Mouse (Mus musculus) frontal cortex, postnatal 14 days (tissue): ENCODE measurements at regions not wholly inside any gene's neighbourhood (a gene's known extent, or its start where the extent isn't known, plus 50 kb on each side); places are given as distances from the start of the nearest gene placed in this dataset.

Source experiments
- DNase-seq, 2 experiments: peaks; one replicate each; pipeline ENCODE4 v3.0.0; 2022; ENCODE audit warnings: low spot score in 2 of 2

- DNase-seq, result peak; percentile 5 to 40
Measured at GRCm38 (mm10) chr8:23504704-23505103, 1093.5 kb downstream of the Mrps31 start.

- DNase-seq, result no peak
Measured at GRCm38 (mm10) chr8:23505216-23505615, 1094.1 kb downstream of the Mrps31 start.

- DNase-seq, result no peak
Measured at GRCm38 (mm10) chr8:23505966-23506365, 1094.8 kb downstream of the Mrps31 start.

GRCm38 (mm10) chr8:23507661-23508060 is 1096.5 kb downstream of the Mrps31 start:
- DNase-seq, result no peak

- DNase-seq, result no peak
Measured at GRCm38 (mm10) chr8:23510076-23510475, 1098.9 kb downstream of the Mrps31 start.

GRCm38 (mm10) chr8:23510561-23510960 is 1099.4 kb downstream of the Mrps31 start:
- DNase-seq, result no peak

- no peak for DNase-seq
Measured at GRCm38 (mm10) chr8:23511264-23511663, 1100.1 kb downstream of the Mrps31 start.

- DNase-seq, result no peak
Measured at GRCm38 (mm10) chr8:23511792-23512191, 1100.6 kb downstream of the Mrps31 start.

GRCm38 (mm10) chr8:23516469-23516868 is 1105.3 kb downstream of the Mrps31 start:
- no peak for DNase-seq

GRCm38 (mm10) chr8:23531551-23532142 is 1120.5 kb downstream of the Mrps31 start:
- DNase-seq, result peak in 1 of 2 experiments; percentile 35

GRCm38 (mm10) chr8:23537681-23538359 is 1126.7 kb downstream of the Mrps31 start:
- no peak for DNase-seq

GRCm38 (mm10) chr8:23553565-23554473 is 1142.7 kb downstream of the Mrps31 start:
- DNase-seq, result no peak

GRCm38 (mm10) chr8:23560836-23561235 is 1149.7 kb downstream of the Mrps31 start:
- DNase-seq, result no peak

GRCm38 (mm10) chr8:23561683-23562385 is 1150.7 kb downstream of the Mrps31 start:
- no peak for DNase-seq

GRCm38 (mm10) chr8:23562504-23562903 is 1151.3 kb downstream of the Mrps31 start:
- DNase-seq, result no peak

- DNase-seq, result no peak
Measured at GRCm38 (mm10) chr8:23563065-23564020, 1152.2 kb downstream of the Mrps31 start.

- no peak for DNase-seq
Measured at GRCm38 (mm10) chr8:23567906-23568305, 1156.7 kb downstream of the Mrps31 start.

- no peak for DNase-seq
Measured at GRCm38 (mm10) chr8:23571338-23571737, 1154.3 kb downstream of the Adam3 start.

- DNase-seq, result no peak
Measured at GRCm38 (mm10) chr8:23580106-23580505, 1145.5 kb downstream of the Adam3 start.

- DNase-seq, result no peak
Measured at GRCm38 (mm10) chr8:23580701-23581100, 1145.0 kb downstream of the Adam3 start.
